Mouse (Mus musculus): ENCODE measurements around the gene Arrb1. TPM values are rescaled to one million over a fixed set of nuclear protein-coding genes. Genes with fewer than 3 reads are reported as not detected.

Arrb1 gene
- polyA plus RNA-seq, 1 experiment from 2014 or later: 3.3 TPM

- peaks cover 31% of the 10 kb centered on the region for H3K4me1 ChIP-seq (ENCODE audit: control insufficient read depth, insufficient read depth, low read length)
- no peaks in the 10 kb centered on the region for H3K9me3 ChIP-seq (ENCODE audit: control insufficient read depth, low read length)
- WGBS: 70% methylated on average over 2 of the region's 2 CpGs
- H3K4me2 ChIP-seq (ENCODE audit: low read depth, severe bottlenecking): no peak overlapping the region
- no peak overlapping the region for H3K9ac ChIP-seq (ENCODE audit: low read length)
- H3K27ac ChIP-seq (replicated peaks; ENCODE audit: low read depth, low read length): 0 out of 2 replicates have a peak overlapping the region, but pooled peaks have one; percentile 30
- H3K36me3 ChIP-seq (ENCODE audit: control insufficient read depth, insufficient read depth, low read length): no peaks in the 10 kb centered on the region
- DNase-seq (ENCODE audit: low spot score): no peak
- no peaks in the 10 kb centered on the region for H3K27me3 ChIP-seq (ENCODE audit: control insufficient read depth, insufficient read depth, low read length)
- ATAC-seq (ENCODE audit: insufficient number of reproducible peaks, low FRiP score, low TSS enrichment, low read depth): no peak
- no peak overlapping the region for H3K4me3 ChIP-seq (ENCODE audit: low read depth, low read length)
These were observed 4.8 kb downstream of the Arrb1 start for GRCm38 (mm10) chr7:99540016-99540415.

GRCm38 (mm10) chr7:99541204-99541603, 5.9 kb downstream of the Arrb1 start:
- no peaks in the 10 kb centered on the region for H3K27me3 ChIP-seq (ENCODE audit: control insufficient read depth, insufficient read depth, low read length)
- ATAC-seq (ENCODE audit: insufficient number of reproducible peaks, low FRiP score, low TSS enrichment, low read depth) (no peak), DNase-seq (ENCODE audit: low spot score) (no peak)
- H3K27ac ChIP-seq (replicated peaks; ENCODE audit: low read depth, low read length): no peak overlapping the region
- H3K9me3 ChIP-seq (ENCODE audit: control insufficient read depth, low read length): no peaks in the 10 kb centered on the region
- no peak overlapping the region for H3K4me3 ChIP-seq (ENCODE audit: low read depth, low read length)
- no peak overlapping the region for H3K9ac ChIP-seq (ENCODE audit: low read length)
- WGBS: 57% methylated on average over 5 of the region's 5 CpGs
- H3K36me3 ChIP-seq (ENCODE audit: control insufficient read depth, insufficient read depth, low read length): no peaks in the 10 kb centered on the region
- no peak overlapping the region for H3K4me2 ChIP-seq (ENCODE audit: low read depth, severe bottlenecking)
- H3K4me1 ChIP-seq (ENCODE audit: control insufficient read depth, insufficient read depth, low read length): peaks cover 36% of the 10 kb centered on the region

GRCm38 (mm10) chr7:99544272-99544671, 9.0 kb downstream of the Arrb1 start:
- H3K9me3 ChIP-seq (ENCODE audit: control insufficient read depth, low read length): no peaks in the 10 kb centered on the region
- no peak overlapping the region for H3K27ac ChIP-seq (replicated peaks; ENCODE audit: low read depth, low read length)
- no peak overlapping the region for H3K4me2 ChIP-seq (ENCODE audit: low read depth, severe bottlenecking)
- ATAC-seq (ENCODE audit: insufficient number of reproducible peaks, low FRiP score, low TSS enrichment, low read depth): no peak
- no peak overlapping the region for H3K9ac ChIP-seq (ENCODE audit: low read length)
- DNase-seq (ENCODE audit: low spot score): no peak
- WGBS: 71% methylated on average over 6 of the region's 6 CpGs
- H3K4me3 ChIP-seq (ENCODE audit: low read depth, low read length): no peak overlapping the region
- peaks cover 32% of the 10 kb centered on the region for H3K4me1 ChIP-seq (ENCODE audit: control insufficient read depth, insufficient read depth, low read length)
- no peaks in the 10 kb centered on the region for H3K27me3 ChIP-seq (ENCODE audit: control insufficient read depth, insufficient read depth, low read length)
- no peaks in the 10 kb centered on the region for H3K36me3 ChIP-seq (ENCODE audit: control insufficient read depth, insufficient read depth, low read length)

- Histone ChIP-seq H3K9me3 (ENCODE audit: control insufficient read depth, low read length) (no peaks in the 10 kb centered on the region), H3K27ac (replicated peaks; ENCODE audit: low read depth, low read length) (peak overlapping the region; percentile 66), H3K4me3 (ENCODE audit: low read depth, low read length) (no peak overlapping the region), H3K27me3 (ENCODE audit: control insufficient read depth, insufficient read depth, low read length) (no peaks in the 10 kb centered on the region), H3K4me2 (ENCODE audit: low read depth, severe bottlenecking) (no peak overlapping the region), H3K9ac (ENCODE audit: low read length) (no peak overlapping the region), H3K36me3 (ENCODE audit: control insufficient read depth, insufficient read depth, low read length) (no peaks in the 10 kb centered on the region), H3K4me1 (ENCODE audit: control insufficient read depth, insufficient read depth, low read length) (peaks cover 25% of the 10 kb centered on the region)
- peak; percentile 65 for DNase-seq (ENCODE audit: low spot score)
- WGBS: 38% methylated on average over 10 of the region's 10 CpGs
- peak; percentile 53; the same call in 1 of the 2 replicates for ATAC-seq (ENCODE audit: insufficient number of reproducible peaks, low FRiP score, low TSS enrichment, low read depth)
These were observed 10.8 kb downstream of the Arrb1 start for GRCm38 (mm10) chr7:99545885-99546745.

- H3K4me1 ChIP-seq (ENCODE audit: control insufficient read depth, insufficient read depth, low read length): peaks cover 31% of the 10 kb centered on the region
- peak; percentile 53; the same call in 1 of the 2 replicates for ATAC-seq (ENCODE audit: insufficient number of reproducible peaks, low FRiP score, low TSS enrichment, low read depth)
- H3K27me3 ChIP-seq (ENCODE audit: control insufficient read depth, insufficient read depth, low read length): no peaks in the 10 kb centered on the region
- H3K4me2 ChIP-seq (ENCODE audit: low read depth, severe bottlenecking): no peak overlapping the region
- no peak overlapping the region for H3K4me3 ChIP-seq (ENCODE audit: low read depth, low read length)
- no peaks in the 10 kb centered on the region for H3K9me3 ChIP-seq (ENCODE audit: control insufficient read depth, low read length)
- no peaks in the 10 kb centered on the region for H3K36me3 ChIP-seq (ENCODE audit: control insufficient read depth, insufficient read depth, low read length)
- 0 out of 2 replicates have a peak overlapping the region, but pooled peaks have one; percentile 2 for H3K27ac ChIP-seq (replicated peaks; ENCODE audit: low read depth, low read length)
- peak; percentile 47 for DNase-seq (ENCODE audit: low spot score)
- 45% methylated on average over 10 of the region's 11 CpGs for WGBS
- H3K9ac ChIP-seq (ENCODE audit: low read length): no peak overlapping the region
These were observed 12.6 kb downstream of the Arrb1 start for GRCm38 (mm10) chr7:99547584-99548487.

- ATAC-seq (ENCODE audit: insufficient number of reproducible peaks, low FRiP score, low TSS enrichment, low read depth) (no peak), DNase-seq (ENCODE audit: low spot score) (no peak)
- Histone ChIP-seq H3K4me1 (ENCODE audit: control insufficient read depth, insufficient read depth, low read length) (peaks cover 39% of the 10 kb centered on the region), H3K27me3 (ENCODE audit: control insufficient read depth, insufficient read depth, low read length) (no peaks in the 10 kb centered on the region), H3K9ac (ENCODE audit: low read length) (no peak overlapping the region), H3K27ac (replicated peaks; ENCODE audit: low read depth, low read length) (no peak overlapping the region), H3K36me3 (ENCODE audit: control insufficient read depth, insufficient read depth, low read length) (no peaks in the 10 kb centered on the region), H3K9me3 (ENCODE audit: control insufficient read depth, low read length) (no peaks in the 10 kb centered on the region), H3K4me3 (ENCODE audit: low read depth, low read length) (no peak overlapping the region), H3K4me2 (ENCODE audit: low read depth, severe bottlenecking) (no peak overlapping the region)
- WGBS: 85% methylated on average over 5 of the region's 5 CpGs
These were observed 14.4 kb downstream of the Arrb1 start for GRCm38 (mm10) chr7:99549668-99550067.

GRCm38 (mm10) chr7:99551623-99552022, 16.4 kb downstream of the Arrb1 start:
- WGBS: 95% methylated on average over 3 of the region's 3 CpGs
- H3K9ac ChIP-seq (ENCODE audit: low read length): no peak overlapping the region
- peaks cover 29% of the 10 kb centered on the region for H3K4me1 ChIP-seq (ENCODE audit: control insufficient read depth, insufficient read depth, low read length)
- H3K27ac ChIP-seq (replicated peaks; ENCODE audit: low read depth, low read length): no peak overlapping the region
- ATAC-seq (ENCODE audit: insufficient number of reproducible peaks, low FRiP score, low TSS enrichment, low read depth) (no peak), DNase-seq (ENCODE audit: low spot score) (no peak)
- no peaks in the 10 kb centered on the region for H3K9me3 ChIP-seq (ENCODE audit: control insufficient read depth, low read length)
- no peaks in the 10 kb centered on the region for H3K36me3 ChIP-seq (ENCODE audit: control insufficient read depth, insufficient read depth, low read length)
- H3K4me3 ChIP-seq (ENCODE audit: low read depth, low read length): no peak overlapping the region
- H3K27me3 ChIP-seq (ENCODE audit: control insufficient read depth, insufficient read depth, low read length): no peaks in the 10 kb centered on the region
- no peak overlapping the region for H3K4me2 ChIP-seq (ENCODE audit: low read depth, severe bottlenecking)

GRCm38 (mm10) chr7:99553222-99553884, 18.1 kb downstream of the Arrb1 start:
- Histone ChIP-seq H3K9ac (ENCODE audit: low read length) (no peak overlapping the region), H3K27ac (replicated peaks; ENCODE audit: low read depth, low read length) (peak overlapping the region; percentile 44), H3K9me3 (ENCODE audit: control insufficient read depth, low read length) (no peaks in the 10 kb centered on the region), H3K36me3 (ENCODE audit: control insufficient read depth, insufficient read depth, low read length) (no peaks in the 10 kb centered on the region), H3K4me1 (ENCODE audit: control insufficient read depth, insufficient read depth, low read length) (peaks cover 22% of the 10 kb centered on the region), H3K4me2 (ENCODE audit: low read depth, severe bottlenecking) (no peak overlapping the region), H3K4me3 (ENCODE audit: low read depth, low read length) (no peak overlapping the region), H3K27me3 (ENCODE audit: control insufficient read depth, insufficient read depth, low read length) (no peaks in the 10 kb centered on the region)
- peak; percentile 31; the same call in 1 of the 2 replicates for ATAC-seq (ENCODE audit: insufficient number of reproducible peaks, low FRiP score, low TSS enrichment, low read depth)
- 38% methylated on average over 9 of the region's 9 CpGs for WGBS
- peak; percentile 66 for DNase-seq (ENCODE audit: low spot score)
